7 mouse cellular contexts compared by ENCODE assay signal in genomic region chr9:72137899-72138298, GRCm38 (mm10).
"Had no signal": no experiment of that assay in that cellular context is flagged by ENCODE, and none has a peak within 500 bp of the region (broad histone marks: within the 10 kb centered on the region; RNA-seq: fewer than 3 reads in every experiment).

No protein-coding gene starts in this region.

- DNase-seq: lung, adult 18-20 months; lung, embryonic 14.5 days; lung, postnatal 10 days; lung, postnatal 4 days; midbrain, embryonic 14.5 days; right cerebral cortex, postnatal 14 days; thymus, postnatal 36 days had no signal
